Mouse (Mus musculus): ENCODE measurements at regions not wholly inside any gene's neighbourhood (a gene's known extent, or its start where the extent isn't known, plus 50 kb on each side); places are given as distances from the start of the nearest gene placed in this dataset.
A peak's percentile ranks its signal among the peaks of the same experiment; 100 is the strongest.

DNA sequence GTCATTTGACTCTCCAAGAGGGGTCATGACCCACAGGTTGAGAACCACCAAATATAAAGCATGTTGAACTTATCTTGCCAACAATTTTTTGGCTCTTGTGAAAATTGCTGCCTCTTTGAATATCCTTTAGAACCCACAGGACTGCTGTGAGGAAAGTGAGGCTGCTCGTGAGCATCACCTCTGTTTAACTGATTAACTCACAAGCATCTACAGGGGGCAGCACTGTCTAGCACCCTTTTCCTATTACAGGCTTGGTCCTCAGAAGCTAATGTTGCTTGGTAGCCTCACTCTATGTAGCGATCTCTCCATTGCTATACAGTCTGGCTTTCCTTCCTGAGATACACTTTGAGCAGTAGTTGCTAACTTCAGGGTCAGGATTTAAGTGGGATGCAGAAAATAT is 522.4 kb upstream of the Adam24 start:
- no peak for DNase-seq (ENCODE audit: low spot score in 2 of 2)

GRCm38 (mm10) chr8:40186715-40187583 is 487.9 kb upstream of the Adam24 start:
- no peak for DNase-seq (ENCODE audit: low spot score in 2 of 2)

GRCm38 (mm10) chr8:40187584-40187934 is 487.3 kb upstream of the Adam24 start:
- DNase-seq (ENCODE audit: low spot score in 2 of 2), result peak in 1 of 2 experiments; percentile 75

GRCm38 (mm10) chr8:40192266-40192665 is 482.6 kb upstream of the Adam24 start:
- no peak for DNase-seq (ENCODE audit: low spot score in 2 of 2)

- DNase-seq (ENCODE audit: low spot score in 2 of 2), result no peak
Observed at GRCm38 (mm10) chr8:40193148-40193547, 481.7 kb upstream of the Adam24 start.

DNA sequence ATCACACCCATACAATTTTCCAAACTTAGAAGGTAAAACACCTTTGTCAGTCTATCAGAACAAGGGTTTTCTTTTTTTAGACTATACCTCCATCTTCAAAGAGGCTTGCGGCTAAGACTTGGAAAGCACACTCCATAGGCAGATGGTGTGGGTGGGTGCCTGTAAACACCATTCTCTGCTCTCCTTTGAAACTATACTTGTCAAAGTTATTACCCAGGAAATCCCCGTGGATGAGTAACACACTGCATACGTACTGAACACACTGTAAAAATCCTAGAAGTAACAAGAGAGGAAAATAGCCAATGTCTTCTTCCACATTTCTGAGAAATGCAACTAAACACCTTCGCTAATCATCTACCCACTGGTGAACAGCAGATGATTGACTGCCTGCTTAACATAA is 464.0 kb upstream of the Adam24 start:
- DNase-seq (ENCODE audit: low spot score in 2 of 2), result no peak

- no peak for DNase-seq (ENCODE audit: low spot score in 2 of 2)
Observed at GRCm38 (mm10) chr8:40223521-40223920, 451.4 kb upstream of the Adam24 start.

DNA sequence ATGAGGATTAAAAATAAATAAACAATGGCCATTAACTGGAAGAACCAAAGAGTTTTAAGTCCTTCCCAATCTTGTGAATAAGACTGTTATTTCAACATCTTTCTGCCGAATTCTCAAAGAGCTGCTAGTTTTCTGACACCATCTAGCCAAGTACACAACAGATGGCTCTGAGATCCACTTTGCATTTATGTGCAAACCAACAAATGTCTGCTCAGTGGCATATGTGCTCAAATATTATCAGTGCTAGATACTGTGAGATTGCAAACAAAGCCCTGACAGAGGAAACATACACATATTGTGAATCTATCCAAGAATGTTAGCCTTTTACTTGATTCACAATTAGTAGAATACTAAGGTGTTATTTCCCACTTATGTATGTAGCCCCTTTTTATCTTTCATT is 447.6 kb upstream of the Adam24 start:
- peak; percentile 24 to 76 for DNase-seq (ENCODE audit: low spot score in 2 of 2)
